Mouse (Mus musculus): Measurements from ENCODE around the gene Plcb4.
"Not testable (repeated sequence)": the region's sequence is repeated elsewhere in the genome, so short reads cannot be mapped to it uniquely, and the experiment has no call there.

Gene Plcb4

DNA sequence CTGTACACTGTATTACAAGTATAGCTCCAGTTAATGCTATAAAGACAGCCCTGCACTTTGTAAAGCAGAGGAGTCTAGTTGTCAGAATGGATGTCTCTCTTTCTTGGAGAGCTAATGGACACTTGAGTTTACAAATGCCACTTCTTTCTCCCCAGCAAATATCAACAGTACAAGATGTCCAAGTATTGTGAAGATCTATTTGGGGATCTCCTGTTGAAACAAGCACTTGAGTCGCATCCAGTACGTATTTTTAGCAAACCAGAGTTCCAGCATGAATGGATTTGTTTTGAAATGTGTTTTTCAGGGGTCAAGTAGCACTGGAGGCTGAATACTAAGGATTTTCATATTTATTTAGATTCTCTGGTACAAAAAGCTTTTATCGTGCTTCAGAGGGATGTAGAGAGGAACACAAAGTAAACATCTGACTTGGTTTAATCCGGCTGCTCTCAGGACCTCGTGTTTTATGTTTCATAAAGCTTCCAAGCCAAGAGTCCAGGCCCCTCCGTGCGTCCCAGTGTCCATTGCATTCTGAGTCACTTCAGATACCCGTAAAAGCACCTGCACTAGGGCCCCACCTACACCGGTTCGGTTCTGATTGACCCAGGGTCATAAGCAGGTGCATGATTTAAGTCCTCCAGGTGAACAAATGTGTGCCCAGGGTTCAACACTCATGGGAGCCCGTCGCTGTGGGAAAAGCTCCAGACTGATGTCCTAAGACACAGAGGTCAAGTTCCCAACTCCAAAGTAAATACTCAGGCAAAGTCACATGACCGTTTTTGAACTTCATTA, 296.1 kb downstream of the Plcb4 start:
- no peak for DNase-seq (ENCODE audit: low spot score in 2 of 2)

DNA sequence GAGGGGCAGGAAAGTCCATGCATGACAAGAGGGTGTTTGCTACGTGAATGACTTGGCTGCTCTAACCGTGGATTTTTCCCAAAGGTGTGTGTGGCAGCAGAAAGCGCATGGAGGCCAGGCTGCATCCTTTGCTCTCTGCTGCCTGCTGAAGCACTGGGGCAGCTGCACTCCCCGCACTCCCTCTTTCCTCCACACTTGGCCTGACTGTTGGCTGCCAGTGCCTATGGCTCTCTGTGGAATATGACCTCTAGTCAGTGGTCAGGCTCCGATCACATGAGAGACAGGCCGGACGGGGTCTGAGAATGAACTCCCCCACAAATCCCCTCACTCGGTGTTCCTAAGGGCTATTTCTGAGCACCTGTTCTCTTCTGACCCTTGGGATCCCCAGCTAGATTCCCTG, 297.0 kb downstream of the Plcb4 start:
- no peak for DNase-seq (ENCODE audit: low spot score in 2 of 2)

GRCm38 (mm10) chr2:135957689-135958088, 298.9 kb downstream of the Plcb4 start:
- DNase-seq (ENCODE audit: low spot score in 2 of 2), result peak in 1 of 2 experiments; percentile 24

DNA sequence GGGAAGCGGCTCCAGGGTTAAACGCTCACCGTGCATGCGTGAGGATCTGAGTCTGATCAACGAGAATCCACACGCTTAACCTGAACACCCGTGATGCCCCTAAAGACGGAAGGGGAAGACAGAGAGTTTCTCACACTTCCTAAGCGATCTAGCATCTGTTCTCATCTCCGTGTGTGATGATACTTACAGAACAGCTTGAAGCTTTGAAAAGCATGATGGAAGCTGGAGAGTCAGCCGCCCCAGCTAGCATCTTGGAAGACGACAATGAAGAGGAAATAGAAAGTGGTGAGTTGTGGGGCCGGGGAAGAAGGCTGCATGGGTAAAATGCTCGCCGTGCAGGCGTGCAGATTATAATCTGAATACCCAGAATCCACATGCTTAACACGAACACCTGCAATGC, 299.6 kb downstream of the Plcb4 start:
- DNase-seq (ENCODE audit: low spot score in 2 of 2), result no peak

- DNase-seq (ENCODE audit: low spot score in 2 of 2), result no peak
These were observed 304.3 kb downstream of the Plcb4 start for GRCm38 (mm10) chr2:135963089-135963488.

DNA sequence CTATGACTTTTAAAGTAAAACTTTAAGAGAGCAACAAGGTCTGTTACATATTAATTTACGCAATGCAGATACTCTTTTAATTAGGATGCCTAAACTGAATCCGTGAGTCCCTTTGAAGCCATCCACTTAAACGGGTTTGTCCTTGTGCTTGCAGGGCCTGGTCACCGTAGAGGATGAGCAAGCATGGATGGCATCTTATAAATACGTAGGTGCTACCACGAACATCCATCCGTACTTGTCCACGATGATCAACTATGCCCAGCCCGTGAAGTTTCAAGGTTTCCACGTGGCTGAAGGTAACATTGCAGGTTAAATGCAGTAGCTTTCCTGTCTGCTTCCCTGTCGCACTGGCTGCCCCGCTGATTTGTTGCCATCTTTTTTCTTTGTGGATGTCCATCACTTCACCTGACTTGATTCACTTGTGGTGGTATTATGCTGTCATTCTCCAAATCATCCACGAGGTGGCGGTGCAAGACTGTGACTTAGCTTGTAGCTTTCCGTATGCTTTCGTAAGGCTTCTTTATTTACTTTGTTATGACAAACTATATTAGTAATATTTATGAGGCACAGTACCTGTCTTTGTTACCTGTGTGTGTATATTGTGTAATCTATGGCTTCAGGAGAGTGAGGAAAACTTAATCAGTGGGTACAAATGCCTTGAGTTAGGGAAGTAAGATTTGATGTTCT, 308.2 kb downstream of the Plcb4 start:
- peak in 1 of 2 experiments; percentile 3 for DNase-seq (ENCODE audit: low spot score in 2 of 2)

DNA sequence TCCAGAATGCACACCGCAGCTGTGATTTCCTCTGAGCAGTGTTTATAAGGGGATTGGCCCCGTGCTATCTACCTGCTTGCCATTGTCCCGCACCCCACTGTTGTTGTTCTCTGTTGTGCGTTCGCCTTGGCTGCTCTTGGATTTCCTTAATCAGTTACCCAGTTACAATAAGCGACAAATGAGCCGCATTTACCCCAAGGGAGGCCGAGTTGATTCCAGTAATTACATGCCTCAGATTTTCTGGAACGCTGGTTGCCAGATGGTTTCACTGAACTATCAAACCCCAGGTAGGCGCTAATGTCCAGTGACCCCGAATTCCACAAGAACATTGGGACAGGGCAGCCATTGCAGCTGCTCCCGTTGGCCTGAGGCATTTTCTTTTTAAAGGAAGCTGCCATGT, 309.3 kb downstream of the Plcb4 start:
- no peak for DNase-seq (ENCODE audit: low spot score in 2 of 2)

DNA sequence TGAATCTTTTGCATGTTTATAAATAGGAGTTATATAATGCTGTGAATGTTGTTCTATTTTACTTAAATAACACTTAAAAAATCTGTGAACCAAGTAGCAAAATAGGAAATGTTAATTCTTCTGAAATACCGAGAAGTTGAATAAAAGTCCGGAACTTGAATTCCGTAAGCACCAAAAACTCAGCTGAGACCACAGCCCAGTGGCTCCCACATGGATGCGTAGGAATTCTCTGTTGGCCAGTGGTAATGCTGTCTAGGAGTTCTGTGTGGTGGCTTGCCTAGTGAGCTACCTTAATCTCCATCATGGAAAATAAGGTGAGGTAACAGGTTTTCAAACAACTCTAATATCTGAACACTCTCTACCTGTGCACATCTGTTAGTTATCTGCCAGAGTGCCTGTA, 312.1 kb downstream of the Plcb4 start:
- DNase-seq (ENCODE audit: low spot score in 2 of 2), result no peak

GRCm38 (mm10) chr2:135975978-135976377, 317.2 kb downstream of the Plcb4 start:
- no peak for DNase-seq (ENCODE audit: low spot score in 2 of 2)

DNA sequence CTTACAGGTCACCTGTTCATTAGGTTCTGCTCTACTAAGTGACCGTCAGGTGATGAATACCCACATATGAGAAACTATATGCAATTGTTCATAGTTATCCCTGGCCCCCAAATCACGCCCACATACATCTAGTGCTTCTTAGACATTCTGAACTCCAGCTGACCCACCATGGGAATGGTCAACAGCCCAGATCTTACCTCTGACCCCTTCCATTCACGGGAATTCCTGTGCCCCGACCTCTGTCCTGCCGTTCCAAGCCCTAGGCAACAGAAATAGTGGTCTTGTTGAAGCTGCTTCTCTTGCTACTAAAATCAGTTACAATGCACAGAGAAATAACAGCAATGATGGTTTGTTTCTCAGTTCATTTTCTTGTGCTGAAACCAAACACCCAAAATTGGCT, 320.0 kb downstream of the Plcb4 start:
- no peak for DNase-seq (ENCODE audit: low spot score in 2 of 2)

DNA sequence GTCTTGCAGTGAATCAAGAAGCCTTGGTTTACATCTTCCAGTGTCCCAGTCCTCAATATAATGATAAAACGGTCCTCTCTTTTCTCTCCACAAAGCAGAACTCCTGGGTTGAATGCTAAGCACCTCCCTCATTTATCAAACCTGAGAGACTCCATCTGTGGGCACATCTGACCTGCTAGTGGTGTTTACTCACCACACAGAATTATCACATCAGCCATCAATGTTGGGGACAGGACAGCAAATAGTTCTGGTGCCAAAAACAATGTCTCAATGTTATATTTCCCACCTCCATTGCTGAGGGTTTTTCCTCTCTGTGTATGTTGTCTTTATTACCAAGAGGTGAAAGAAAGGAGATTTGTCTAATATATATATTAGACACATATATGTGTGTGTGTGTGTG, 321.6 kb downstream of the Plcb4 start:
- no peak for DNase-seq (ENCODE audit: low spot score in 2 of 2)

DNA sequence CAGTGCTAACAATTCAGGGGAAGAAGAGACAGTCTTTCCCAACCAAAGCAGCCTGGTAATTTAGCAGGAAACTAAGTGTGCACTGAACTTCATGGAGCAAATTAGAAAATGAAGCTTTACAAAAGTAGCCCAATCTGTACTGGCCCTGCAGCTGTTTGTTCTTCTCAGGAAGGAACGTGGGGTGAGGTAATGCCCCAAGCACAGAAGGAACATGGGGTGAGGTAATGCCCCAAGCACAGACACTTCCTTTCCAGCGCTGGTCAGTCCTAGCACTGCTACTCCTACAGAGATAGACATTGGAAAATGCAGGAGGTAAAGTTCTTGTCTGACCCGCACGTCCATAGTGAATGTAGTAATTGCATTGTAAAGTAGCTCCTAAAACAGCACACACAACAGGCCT, 325.2 kb downstream of the Plcb4 start:
- no peak for DNase-seq (ENCODE audit: low spot score in 2 of 2)

- no peak for DNase-seq (ENCODE audit: low spot score in 2 of 2)
These were observed 326.9 kb downstream of the Plcb4 start for GRCm38 (mm10) chr2:135985536-135986265.

GRCm38 (mm10) chr2:135988475-135988874, 329.7 kb downstream of the Plcb4 start:
- not testable (repeated sequence) for DNase-seq (ENCODE audit: low spot score in 2 of 2)

- not testable (repeated sequence) for DNase-seq (ENCODE audit: low spot score in 2 of 2)
These were observed 331.9 kb downstream of the Plcb4 start for GRCm38 (mm10) chr2:135990686-135991085.

GRCm38 (mm10) chr2:135993314-135993713, 334.5 kb downstream of the Plcb4 start:
- no peak for DNase-seq (ENCODE audit: low spot score in 2 of 2)

- no peak for DNase-seq (ENCODE audit: low spot score in 2 of 2)
These were observed 336.4 kb downstream of the Plcb4 start for GRCm38 (mm10) chr2:135995196-135995595.

DNA sequence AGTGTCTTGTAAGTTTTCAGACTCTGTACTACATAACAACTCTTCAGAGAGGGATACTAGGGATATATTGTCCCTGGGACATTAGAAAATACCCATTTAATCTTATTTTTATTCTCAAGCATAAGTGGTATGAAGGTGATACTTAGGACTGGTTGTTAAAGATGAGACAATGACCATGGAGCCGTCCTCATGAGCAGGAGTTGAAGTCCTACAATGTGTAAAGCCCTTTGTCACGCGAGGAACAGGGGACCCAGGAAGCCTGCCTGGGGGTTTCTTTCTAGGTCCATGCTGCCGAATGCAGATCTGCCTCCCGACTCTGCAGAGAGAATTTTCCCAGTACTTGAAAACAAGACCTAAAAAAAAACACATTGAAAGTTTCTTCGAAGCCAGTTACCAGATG, 338.1 kb downstream of the Plcb4 start:
- no peak for DNase-seq (ENCODE audit: low spot score in 2 of 2)

DNA sequence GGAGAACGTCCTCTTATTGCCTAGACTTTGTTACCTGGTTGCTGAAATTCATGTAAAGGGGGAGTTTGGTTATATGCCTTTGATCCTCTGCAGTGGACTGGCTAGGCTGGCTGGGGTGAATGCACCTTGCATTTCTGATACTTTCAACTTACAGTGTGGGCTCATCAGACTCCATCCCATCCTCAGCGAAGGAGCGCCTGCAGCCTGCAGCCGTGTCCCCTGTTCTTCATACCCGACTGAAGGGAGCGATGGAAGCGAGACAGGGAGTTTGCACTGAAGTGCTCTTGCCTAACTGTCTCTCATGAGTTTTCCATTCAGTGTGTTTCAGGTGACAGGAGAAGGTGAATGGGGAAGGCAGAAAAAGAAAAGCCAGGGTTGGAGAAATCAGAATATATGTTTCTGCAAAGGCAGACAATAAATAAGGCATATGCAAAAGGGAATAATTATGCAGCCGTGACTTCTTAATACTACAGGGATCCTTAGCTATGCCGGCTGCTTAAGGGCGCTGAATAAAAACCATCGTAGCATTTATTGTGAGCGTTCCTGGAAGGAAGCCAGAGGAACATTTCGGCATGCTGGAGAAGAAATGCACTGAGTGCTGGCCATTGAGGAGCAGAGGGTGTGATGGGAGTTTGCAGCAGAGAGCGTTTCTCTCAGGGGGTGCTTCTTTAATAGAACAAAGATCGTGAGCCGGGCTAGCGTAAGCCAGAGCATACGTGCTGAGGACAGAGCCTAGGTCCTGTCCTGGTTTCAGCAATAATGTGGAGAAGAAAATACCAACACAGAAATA, 338.7 kb downstream of the Plcb4 start:
- no peak for DNase-seq (ENCODE audit: low spot score in 2 of 2)

- DNase-seq (ENCODE audit: low spot score in 2 of 2), result no peak
These were observed 340.1 kb downstream of the Plcb4 start for GRCm38 (mm10) chr2:135998886-135999285.

DNA sequence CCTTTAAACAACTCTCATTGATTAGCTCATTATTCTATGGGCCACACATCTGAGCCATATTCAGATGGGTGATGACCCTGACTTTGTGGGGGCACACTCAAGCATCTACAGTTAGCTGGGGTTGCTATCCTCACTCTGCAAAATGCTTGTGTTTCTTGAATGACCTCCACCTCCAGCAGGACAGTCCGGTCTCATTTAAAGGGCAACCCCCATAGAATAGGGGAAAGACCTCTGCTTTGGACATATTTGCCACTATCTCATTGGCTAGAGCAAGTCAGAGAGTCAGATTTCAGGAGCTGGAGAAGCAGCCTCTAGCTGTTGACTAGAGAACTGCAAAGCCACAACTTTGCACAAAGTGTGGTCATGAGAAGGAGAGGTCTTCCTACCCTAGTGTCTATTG, 340.6 kb downstream of the Plcb4 start:
- DNase-seq (ENCODE audit: low spot score in 2 of 2), result no peak

- DNase-seq (ENCODE audit: low spot score in 2 of 2), result no peak
These were observed 342.1 kb downstream of the Plcb4 start for GRCm38 (mm10) chr2:136000933-136001332.
